Mouse (Mus musculus) bone marrow macrophage, adult 2 months (primary cell): ENCODE results near the gene Slc9a1.
A peak's percentile ranks its signal among the peaks of the same experiment; 100 is the strongest.

ENCODE experiments used
- CTCF ChIP-seq: IDR thresholded peaks from 2 replicates; pipeline ENCODE4 v1.5.1; 2012; ENCODE audit warnings: low read depth, mild to moderate bottlenecking, low read length, moderate library complexity
- POLR2A ChIP-seq: IDR thresholded peaks from 2 replicates; pipeline ENCODE4 v1.6.1; 2012; ENCODE audit warnings: mild to moderate bottlenecking, low read depth, low read length, borderline replicate concordance

DNA sequence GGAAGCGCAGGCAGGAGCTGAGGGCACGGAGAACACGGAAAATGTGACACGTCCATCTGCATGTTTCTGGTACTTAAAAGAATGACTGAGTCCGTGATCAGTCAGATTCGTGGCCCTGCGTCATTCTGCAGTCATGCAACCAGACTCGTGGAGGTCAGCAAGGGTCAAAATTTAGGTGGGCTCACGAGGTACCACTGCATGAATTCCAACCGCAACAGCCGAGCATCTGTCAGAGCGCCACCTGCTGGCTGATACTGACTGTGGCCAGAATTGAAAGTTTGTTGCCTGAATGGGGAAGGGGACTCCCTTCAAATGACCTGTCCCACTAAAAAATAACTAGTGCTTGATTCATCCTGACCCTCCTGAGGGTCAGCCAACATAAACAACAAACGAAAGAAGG lies 80.2 kb downstream of the Slc9a1 start:
- TF ChIP-seq POLR2A, result no peak
- TF ChIP-seq CTCF, result peak; percentile 95
